Mouse (Mus musculus) frontal cortex, postnatal 10 days (tissue): Measurements from ENCODE around the gene Tigd2.
A peak's percentile ranks its signal among the peaks of the same experiment; 100 is the strongest.
"Not testable (repeated sequence)": the region's sequence is repeated elsewhere in the genome, so short reads cannot be mapped to it uniquely, and the experiment has no call there.

Source experiments
- DNase-seq, 2 experiments: peaks; one replicate each; pipeline ENCODE4 v3.0.0; 2022; ENCODE audit warnings: low spot score in 2 of 2, mixed read lengths in 1 of 2

Gene Tigd2

DNA sequence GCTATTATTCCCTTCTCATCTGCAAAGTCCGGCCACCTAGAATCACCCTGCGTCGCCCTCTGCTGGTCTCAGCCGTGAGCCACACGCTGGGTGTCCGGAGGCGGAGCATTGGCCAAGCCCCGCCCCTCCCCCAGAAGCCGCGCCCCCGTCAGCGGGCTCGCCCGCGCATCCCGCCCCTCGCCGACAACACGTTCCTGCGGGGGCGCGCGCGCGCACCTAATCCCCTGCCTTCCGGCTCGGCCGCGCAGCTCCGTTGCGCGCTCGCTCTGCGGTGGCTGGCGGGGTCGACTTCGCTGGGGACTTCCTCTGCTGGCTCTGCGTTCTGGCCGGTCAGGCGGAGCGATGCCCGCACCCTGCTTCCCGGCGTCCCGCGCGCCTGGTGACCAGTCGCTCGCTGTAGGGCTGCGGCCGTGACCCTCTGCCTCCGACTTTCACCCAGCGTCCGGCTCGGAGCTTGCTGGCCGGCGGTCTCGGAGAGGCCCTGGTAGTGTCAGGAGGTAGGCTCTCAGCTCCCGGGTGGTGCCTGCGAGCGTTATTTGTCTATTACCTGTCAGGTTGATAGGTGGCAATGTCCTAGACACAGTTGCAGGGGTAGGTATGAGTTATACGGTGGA is at the start of gene Tigd2:
Gene Tigd2 (plus strand): TSS at position 186 of the 614 bp plus-strand sequence.
- DNase-seq = peak; percentile 76 to 91

DNA sequence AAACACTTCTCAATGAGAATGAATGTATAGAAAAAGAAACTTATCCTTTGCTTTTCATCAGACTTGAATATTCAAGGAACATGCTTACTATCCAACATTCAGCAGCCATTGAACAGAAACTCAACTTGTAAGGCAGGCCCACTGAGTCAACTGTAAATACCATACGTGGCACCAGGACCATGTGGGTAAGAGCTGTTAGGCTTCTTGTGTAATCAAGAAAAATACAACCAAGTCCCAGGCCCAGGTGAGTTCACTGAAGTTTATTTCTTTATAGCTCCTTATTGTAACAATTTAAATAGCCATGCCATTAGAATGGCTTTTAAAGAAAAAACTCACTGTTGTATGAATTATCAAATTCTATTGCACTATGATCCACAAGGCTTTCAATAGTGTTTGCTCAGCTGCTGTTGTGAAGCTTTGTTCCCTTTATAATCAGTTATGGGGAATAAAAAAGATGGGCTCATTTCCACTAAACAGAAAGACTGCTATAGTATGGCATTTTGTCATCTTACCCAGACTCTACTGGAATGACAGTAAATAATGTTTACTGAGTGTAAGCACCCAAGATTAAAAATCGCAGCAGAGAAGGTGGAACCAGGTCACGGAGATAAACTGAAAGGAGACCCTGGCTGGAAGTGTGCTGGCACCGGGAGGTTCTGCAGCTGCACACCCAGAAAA is 46.7 kb upstream of the Tigd2 start:
- DNase-seq = no peak

- no peak for DNase-seq
Measured at GRCm38 (mm10) chr6:59162887-59163286, 45.8 kb upstream of the Tigd2 start.

GRCm38 (mm10) chr6:59163407-59163806 is 45.3 kb upstream of the Tigd2 start:
- DNase-seq = no peak

- no peak for DNase-seq
Measured at GRCm38 (mm10) chr6:59168939-59169338, 39.7 kb upstream of the Tigd2 start.

DNA sequence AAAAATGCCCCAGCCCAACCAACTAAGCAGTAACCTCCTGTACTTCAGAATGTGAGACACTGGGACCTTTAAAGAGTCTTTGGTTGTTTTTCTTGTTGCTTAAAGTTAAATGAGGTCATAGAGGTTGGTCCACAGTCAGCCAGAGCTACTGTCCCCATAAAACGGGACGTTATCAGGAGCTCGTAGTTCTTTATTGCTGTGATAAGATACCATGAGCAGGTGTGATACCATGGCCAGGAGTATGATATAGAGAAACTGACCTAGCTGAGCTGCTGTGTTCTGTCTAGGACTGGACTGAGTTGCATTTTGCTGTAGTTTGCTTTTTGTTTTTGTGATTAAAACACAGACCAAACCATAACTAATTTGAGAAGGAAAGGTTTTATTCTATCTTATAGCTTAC is 37.4 kb upstream of the Tigd2 start:
- no peak for DNase-seq

GRCm38 (mm10) chr6:59173940-59174339 is 34.7 kb upstream of the Tigd2 start:
- no peak for DNase-seq

DNA sequence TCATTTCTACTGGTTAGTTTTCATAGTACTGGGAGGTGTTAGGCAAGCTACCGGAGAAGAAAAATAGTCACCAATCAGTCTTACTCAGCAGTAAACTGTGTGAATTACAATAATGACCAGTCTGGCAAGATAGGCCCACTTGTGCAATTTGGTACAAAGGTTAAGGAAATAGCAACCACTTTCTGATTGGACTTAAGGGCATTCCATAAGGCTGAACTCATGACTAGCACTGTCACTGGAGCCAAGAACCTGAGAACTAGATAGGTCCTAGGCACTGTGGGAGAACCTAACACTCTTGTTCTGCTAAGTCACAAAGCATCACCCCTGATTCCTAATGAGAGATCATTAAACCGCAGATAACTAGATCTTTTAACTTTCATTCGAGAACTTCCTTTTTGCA is 30.6 kb upstream of the Tigd2 start:
- DNase-seq = no peak

DNA sequence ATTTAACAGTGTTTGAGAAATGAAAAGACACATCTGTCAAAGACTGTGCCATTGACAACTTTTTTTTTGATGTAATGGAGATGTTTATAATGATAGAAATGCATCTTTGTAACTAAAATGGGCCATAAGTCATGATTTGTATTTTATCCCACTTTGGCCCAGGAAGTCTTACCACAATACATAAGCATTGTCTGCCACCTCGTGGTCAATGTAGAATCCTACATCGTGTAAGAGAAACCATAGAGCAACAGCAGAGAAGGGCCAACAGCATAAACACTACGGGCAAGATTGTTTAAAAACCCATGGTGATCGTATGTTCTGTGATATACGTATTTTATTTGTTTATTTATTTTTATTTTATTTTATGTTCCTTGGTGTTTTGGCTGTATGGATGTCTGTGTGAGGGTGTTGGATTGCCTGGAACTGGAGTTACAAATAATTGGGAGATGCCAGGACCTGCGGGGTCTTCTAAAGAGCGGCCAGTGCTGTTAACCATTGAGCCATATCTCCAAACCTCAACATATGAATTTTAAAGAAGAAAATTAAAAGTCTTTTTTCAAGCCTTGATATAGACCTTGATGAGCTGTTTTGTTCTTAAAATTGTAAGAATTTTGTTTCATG is 28.2 kb upstream of the Tigd2 start:
- peak; percentile 20 to 38 for DNase-seq

- no peak for DNase-seq
Measured at GRCm38 (mm10) chr6:59185010-59185699, 23.5 kb upstream of the Tigd2 start.

DNA sequence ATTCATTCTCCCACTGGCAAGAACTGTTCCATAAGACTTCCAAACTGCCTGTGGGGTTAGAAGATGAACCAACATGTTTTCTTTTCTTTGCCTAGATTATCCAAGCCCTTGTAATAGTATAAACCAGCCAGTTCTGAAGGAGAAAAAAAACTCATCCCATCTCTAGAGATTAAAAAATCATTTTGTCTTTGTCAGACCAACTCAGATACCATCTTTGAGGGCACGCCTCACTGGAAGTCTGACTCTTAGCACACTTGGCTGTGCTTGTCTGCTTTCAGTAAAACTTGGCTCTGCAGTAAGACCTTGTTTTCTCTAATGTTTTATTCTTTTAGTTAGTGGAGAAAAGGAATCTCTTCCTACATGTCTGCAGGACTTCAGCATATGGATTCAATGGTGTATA is 18.7 kb upstream of the Tigd2 start:
- DNase-seq = no peak

- not testable (repeated sequence) for DNase-seq
Measured at GRCm38 (mm10) chr6:59194518-59194917, 14.2 kb upstream of the Tigd2 start.

DNA sequence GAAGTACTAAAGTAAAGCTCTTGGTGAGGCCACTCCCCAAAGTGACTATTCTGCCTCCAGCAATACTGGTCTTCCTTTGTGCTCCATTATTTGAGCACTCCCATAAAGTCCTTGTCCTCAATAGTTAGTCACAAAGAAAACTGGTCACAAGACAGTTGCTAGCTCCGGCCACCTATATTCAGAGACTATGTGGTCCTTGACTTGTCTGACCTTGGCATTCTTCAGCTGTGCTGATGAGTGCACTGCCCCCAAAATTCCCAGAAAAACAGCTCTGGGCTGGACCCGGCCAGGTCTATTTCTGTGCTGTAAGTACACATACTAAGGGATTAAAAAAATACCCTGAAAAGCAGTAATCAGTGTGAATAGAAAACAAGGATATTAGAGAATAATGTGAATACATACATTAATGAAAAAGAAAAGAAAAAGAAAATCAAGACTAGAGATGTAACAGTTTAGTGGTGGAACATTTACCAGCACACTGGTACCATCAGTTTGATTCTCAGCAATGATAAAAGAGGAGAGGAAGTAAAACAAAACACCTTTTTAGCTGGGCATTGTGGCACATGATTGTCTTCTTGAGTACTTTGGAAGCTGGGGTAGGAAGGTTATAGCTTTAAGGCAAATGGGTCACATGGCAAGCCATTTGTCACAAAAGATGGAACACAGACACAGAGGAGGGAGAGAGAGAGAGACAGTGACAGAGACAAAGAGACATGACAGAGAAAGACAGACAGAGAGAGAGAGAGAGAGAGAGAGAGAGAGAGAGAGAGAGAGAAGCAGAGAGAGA is 12.6 kb upstream of the Tigd2 start:
- no peak for DNase-seq

GRCm38 (mm10) chr6:59196746-59197145 is 11.9 kb upstream of the Tigd2 start:
- DNase-seq = no peak

DNA sequence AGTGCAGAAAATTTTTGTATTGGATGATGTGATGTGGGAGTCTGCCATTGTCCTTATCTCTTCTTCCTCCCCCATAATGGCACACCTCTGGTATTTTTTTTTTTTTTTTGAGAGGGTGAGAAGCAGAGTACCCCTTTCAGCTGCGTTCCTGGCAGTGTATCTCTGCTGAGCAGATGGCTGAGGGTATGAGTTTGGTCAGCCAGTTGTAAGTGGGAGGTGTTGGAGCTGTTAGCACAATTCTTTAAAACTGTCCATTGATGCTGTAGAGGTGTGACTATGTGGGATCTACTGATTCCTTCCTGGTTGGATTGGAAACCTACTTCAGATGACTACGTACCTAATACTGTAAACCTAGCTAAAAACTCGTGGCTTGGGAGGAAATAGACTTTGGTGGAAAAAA is 10.3 kb upstream of the Tigd2 start:
- no peak for DNase-seq

DNA sequence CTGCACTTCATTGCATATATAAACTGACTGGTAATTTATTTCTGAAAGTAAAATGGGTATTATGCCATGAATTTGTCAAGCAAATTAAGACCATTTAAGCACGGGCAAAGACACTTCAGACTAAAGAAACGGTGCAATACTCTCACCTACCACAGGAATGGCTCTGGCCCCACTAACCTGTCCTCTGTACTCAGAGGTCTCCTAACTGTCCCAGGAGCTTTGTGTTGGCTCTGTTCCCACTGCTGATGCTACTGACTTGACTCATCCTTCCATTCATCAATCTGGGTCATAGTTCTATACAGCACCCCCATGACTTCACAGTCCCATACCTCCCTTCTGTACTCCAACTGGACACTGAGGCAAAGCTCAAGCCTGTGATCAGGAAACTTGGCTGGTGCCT is 9.6 kb upstream of the Tigd2 start:
- no peak for DNase-seq

DNA sequence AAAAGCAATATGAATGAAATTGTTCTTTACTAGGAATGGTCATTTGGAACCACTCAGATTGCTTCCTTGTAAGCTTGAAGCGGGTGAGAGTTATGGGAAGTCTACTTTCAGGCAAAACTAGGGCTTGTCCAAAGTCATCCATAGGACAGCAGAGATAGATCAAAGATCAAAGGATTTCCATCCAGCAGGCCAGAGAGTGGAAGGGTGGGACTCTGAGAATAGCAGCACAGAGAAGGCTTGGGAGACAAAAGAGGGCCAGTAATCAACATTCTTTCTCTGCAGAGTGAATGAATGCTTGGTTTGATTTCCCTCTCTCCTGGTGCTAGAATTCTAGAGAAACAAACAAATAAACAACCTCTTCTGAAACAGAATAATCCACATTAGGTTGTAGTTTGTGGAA is 1.1 kb upstream of the Tigd2 start:
- no peak for DNase-seq

DNA sequence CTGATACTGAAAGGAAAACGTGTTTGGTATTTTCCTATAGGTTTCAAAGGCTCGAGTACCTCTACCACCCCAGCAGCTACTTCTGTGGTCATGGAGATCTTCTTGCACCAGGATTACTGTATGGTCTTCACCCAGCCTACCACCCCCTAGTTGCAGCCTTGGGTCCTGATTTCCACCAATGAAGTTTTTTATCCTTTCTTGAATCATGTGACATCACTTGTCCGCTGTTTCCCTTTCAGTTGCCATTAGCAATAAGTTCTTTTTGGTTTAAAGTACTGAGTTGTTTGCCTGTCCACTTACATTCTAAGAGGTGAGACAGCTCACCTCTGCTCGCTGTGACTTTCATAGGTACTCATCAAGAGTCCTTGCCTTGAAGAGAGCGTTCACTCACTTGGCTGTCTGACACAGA is 633 bp downstream of the Tigd2 start:
- DNase-seq = peak in 1 of 2 experiments; percentile 35

DNA sequence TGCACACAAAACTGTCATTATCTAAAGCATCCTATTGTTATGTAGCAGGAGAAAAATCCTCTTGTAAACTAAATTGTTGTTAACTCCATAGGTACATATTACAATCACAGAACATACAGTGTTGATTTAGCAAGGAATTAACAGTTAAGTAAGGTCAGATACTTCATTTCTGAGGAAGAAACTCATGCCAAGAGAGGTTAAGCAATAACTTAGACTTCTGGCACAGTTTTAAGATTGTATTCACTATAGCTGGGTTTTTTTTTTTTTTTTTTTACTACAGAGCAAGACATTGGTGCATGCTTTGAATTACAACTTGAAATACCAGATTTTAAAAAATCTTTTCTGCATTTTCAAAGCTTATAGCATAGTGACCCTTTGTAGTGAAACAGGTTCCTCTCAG is 24.5 kb downstream of the Tigd2 start:
- no peak for DNase-seq

- DNase-seq = no peak
Measured at GRCm38 (mm10) chr6:59233651-59234050, 25.0 kb downstream of the Tigd2 start.

DNA sequence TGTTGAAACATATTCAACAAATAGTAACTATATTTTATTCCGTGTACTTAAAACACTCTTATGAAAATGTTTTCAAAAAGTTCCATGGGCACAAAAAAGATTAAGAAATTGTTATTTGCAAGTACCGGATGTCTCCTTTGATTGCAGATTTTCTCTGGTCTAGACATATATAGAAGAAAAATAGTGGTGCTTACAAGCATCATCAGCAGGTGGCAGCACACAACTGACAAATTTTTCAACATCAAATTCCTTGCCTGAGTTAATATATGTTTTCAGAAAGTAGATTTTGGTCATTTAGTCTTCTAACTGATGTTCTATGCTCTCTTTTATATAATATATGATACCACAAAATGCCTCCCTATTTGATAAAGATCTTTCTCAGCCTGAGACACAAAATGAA is 41.0 kb downstream of the Tigd2 start:
- DNase-seq = peak in 1 of 2 experiments; percentile 49

DNA sequence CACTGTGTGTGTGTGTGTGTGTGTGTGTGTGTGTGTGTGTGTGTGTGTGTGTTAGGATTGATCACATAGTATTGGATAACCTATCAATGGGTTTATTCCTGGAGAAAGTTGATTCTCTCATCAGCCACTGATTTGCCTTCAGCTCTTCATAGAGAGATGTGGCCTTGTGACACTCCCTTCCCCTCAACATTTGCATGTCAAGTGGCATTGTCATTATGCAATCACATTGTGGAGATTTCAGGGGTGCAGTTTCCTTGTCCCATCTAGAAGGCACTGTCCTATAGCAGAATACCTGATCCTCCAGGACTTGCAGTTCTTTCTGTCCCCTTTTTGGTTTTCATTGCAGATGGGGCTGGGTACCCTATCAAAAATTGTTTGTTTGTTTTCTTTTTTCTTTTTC is 41.9 kb downstream of the Tigd2 start:
- DNase-seq = no peak
